Mouse (Mus musculus) heart, embryonic 11.5 days (tissue): Measurements from ENCODE around the gene Chtf18. TPM values are rescaled to one million over a fixed set of nuclear protein-coding genes. Genes with fewer than 3 reads are reported as not detected.
A peak's percentile ranks its signal among the peaks of the same experiment; 100 is the strongest.

ENCODE experiments used
- ATAC-seq: fragments of 200-750 bp; cut with Nextera tagmentation; replicated peaks from 2 replicates; pipeline ENCODE4 v1.8.0; 2017; ENCODE audit warnings: moderate library complexity; ENCODE audit not compliant: insufficient number of reproducible peaks, low FRiP score, low TSS enrichment
- H3K27ac ChIP-seq: fragments of 300-500 bp; sonication (generic); 2 replicates; pipeline ENCODE4 v1.5.1; 2014; ENCODE audit warnings: mild to moderate bottlenecking, low read depth, low read length
- H3K27me3 ChIP-seq: fragments of 300-500 bp; sonication (generic); 2 replicates; pipeline ENCODE4 v1.6.1; 2014; ENCODE audit warnings: mild to moderate bottlenecking, low read length, mixed read lengths; ENCODE audit not compliant: control insufficient read depth, insufficient read depth
- H3K36me3 ChIP-seq: fragments of 300-500 bp; sonication (generic); 2 replicates; pipeline ENCODE4 v1.6.1; 2014; ENCODE audit warnings: mild to moderate bottlenecking, low read length, moderate library complexity, mixed read lengths; ENCODE audit not compliant: control insufficient read depth, insufficient read depth
- H3K4me1 ChIP-seq: fragments of 300-500 bp; sonication (generic); 2 replicates; pipeline ENCODE4 v1.6.1; 2014; ENCODE audit warnings: low read length; ENCODE audit not compliant: control insufficient read depth, insufficient read depth
- H3K4me2 ChIP-seq: fragments of 300-500 bp; sonication (generic); 2 replicates; pipeline ENCODE4 v1.6.1; 2014; ENCODE audit warnings: mild to moderate bottlenecking, moderate library complexity
- H3K4me3 ChIP-seq: fragments of 300-500 bp; sonication (generic); 2 replicates; pipeline ENCODE4 v1.5.1; 2014; ENCODE audit warnings: low read depth, low read length
- H3K9ac ChIP-seq: fragments of 300-500 bp; sonication (generic); 2 replicates; pipeline ENCODE4 v1.6.1; 2014; ENCODE audit warnings: mild to moderate bottlenecking, low read depth, low read length, moderate library complexity
- H3K9me3 ChIP-seq: fragments of 300-500 bp; sonication (generic); replicated peaks from 2 replicates; pipeline ENCODE4 v1.6.1; 2016; ENCODE audit warnings: low read length; ENCODE audit not compliant: control insufficient read depth
- WGBS: fragments of 180-500 bp; shearing (Covaris S2); extraction: QIAGEN DNeasy Blood & Tissue Kit; methylation state at CpG from one replicate; pipeline ENCODE4 v1.1.7; 2014; ENCODE audit not compliant: insufficient replicate concordance; 5-methylcytosine and 5-hydroxymethylcytosine counted together
- polyA plus RNA-seq: library from polyadenylated mRNA; unstranded; fragments of >200 nt; fragmentation: Nextera tagmentation; extraction: Ambion mirVana; gene quantifications from 2 replicates; pipeline ENCODE4 v1.2.1, GENCODE M21; 2014

Gene Chtf18
- polyA plus RNA-seq, 1 experiment from 2014 or later = 12.6 TPM

- Histone ChIP-seq H3K27me3 (no peaks in the 10 kb centered on the region), H3K4me1 (peaks cover 4% of the 10 kb centered on the region; the same call in 1 of the 2 replicates), H3K4me3 (no peak overlapping the region), H3K27ac (no peak overlapping the region), H3K36me3 (no peaks in the 10 kb centered on the region), H3K4me2 (no peak overlapping the region), H3K9me3 (no peaks in the 10 kb centered on the region), H3K9ac (no peak overlapping the region)
- 57% methylated on average over 3 of the region's 3 CpGs for WGBS
- no peak for ATAC-seq
Measured at GRCm38 (mm10) chr17:25757691-25758090, 30.5 kb upstream of the Chtf18 start.

- Histone ChIP-seq H3K36me3 (no peaks in the 10 kb centered on the region), H3K4me3 (no peak overlapping the region), H3K27me3 (no peaks in the 10 kb centered on the region), H3K27ac (no peak overlapping the region), H3K4me2 (no peak overlapping the region), H3K4me1 (peaks cover 5% of the 10 kb centered on the region), H3K9me3 (no peaks in the 10 kb centered on the region), H3K9ac (no peak overlapping the region)
- 61% methylated on average over 9 of the region's 9 CpGs for WGBS
- no peak; the same call in 1 of the 2 replicates for ATAC-seq
Measured at GRCm38 (mm10) chr17:25756378-25757242, 29.4 kb upstream of the Chtf18 start.

- Histone ChIP-seq H3K4me2 (no peak overlapping the region), H3K4me3 (no peak overlapping the region), H3K9me3 (no peaks in the 10 kb centered on the region), H3K27me3 (no peaks in the 10 kb centered on the region), H3K4me1 (peaks cover 10% of the 10 kb centered on the region), H3K36me3 (no peaks in the 10 kb centered on the region), H3K27ac (no peak overlapping the region), H3K9ac (no peak overlapping the region)
- 0 out of 2 replicates have a peak, but pooled peaks have one; percentile 27 for ATAC-seq
- WGBS = 28% methylated on average over 4 of the region's 4 CpGs
Measured at GRCm38 (mm10) chr17:25755627-25756377, 28.6 kb upstream of the Chtf18 start.

GRCm38 (mm10) chr17:25755086-25755485 lies 27.9 kb upstream of the Chtf18 start:
- Histone ChIP-seq H3K9me3 (no peaks in the 10 kb centered on the region), H3K4me3 (no peak overlapping the region), H3K9ac (no peak overlapping the region), H3K36me3 (no peaks in the 10 kb centered on the region), H3K27ac (no peak overlapping the region), H3K4me2 (no peak overlapping the region), H3K4me1 (peaks cover 10% of the 10 kb centered on the region), H3K27me3 (no peaks in the 10 kb centered on the region)
- 76% methylated on average over 4 of the region's 4 CpGs for WGBS
- no peak for ATAC-seq

GRCm38 (mm10) chr17:25754241-25754640 lies 27.0 kb upstream of the Chtf18 start, which contains the start of gene Msln:
TSS of gene Msln (minus strand) at chr17:25754378.
- ATAC-seq = no peak
- Histone ChIP-seq H3K9me3 (no peaks in the 10 kb centered on the region), H3K4me2 (no peak within 1 kb of the TSS), H3K27ac (no peak within 1 kb of the TSS), H3K27me3 (no peaks in the 10 kb centered on the region), H3K4me1 (peaks cover 10% of the 10 kb centered on the region), H3K36me3 (no peaks in the 10 kb centered on the region), H3K4me3 (no peak within 1 kb of the TSS), H3K9ac (no peak within 1 kb of the TSS)
- WGBS = 83% methylated on average over 9 of the region's 9 CpGs

- Histone ChIP-seq H3K27ac (no peak overlapping the region), H3K4me3 (no peak overlapping the region), H3K4me1 (peaks cover 10% of the 10 kb centered on the region), H3K27me3 (no peaks in the 10 kb centered on the region), H3K9ac (0 out of 2 replicates have a peak overlapping the region, but pooled peaks have one; percentile 24), H3K9me3 (no peaks in the 10 kb centered on the region), H3K4me2 (no peak overlapping the region), H3K36me3 (no peaks in the 10 kb centered on the region)
- WGBS = 53% methylated on average over 5 of the region's 5 CpGs
- ATAC-seq = no peak
Measured at GRCm38 (mm10) chr17:25751446-25751845, 24.2 kb upstream of the Chtf18 start.

GRCm38 (mm10) chr17:25749314-25749713 lies 22.1 kb upstream of the Chtf18 start:
- Histone ChIP-seq H3K36me3 (no peaks in the 10 kb centered on the region), H3K4me1 (peaks cover 6% of the 10 kb centered on the region), H3K4me3 (no peak overlapping the region), H3K27me3 (no peaks in the 10 kb centered on the region), H3K4me2 (no peak overlapping the region), H3K9ac (no peak overlapping the region), H3K27ac (no peak overlapping the region), H3K9me3 (no peaks in the 10 kb centered on the region)
- 81% methylated on average over 6 of the region's 6 CpGs for WGBS
- no peak for ATAC-seq

- H3K27me3 ChIP-seq = peaks cover 3% of the 10 kb centered on the region; the same call in 1 of the 2 replicates
- no peaks in the 10 kb centered on the region for H3K36me3 ChIP-seq
- WGBS = 82% methylated on average over 4 of the region's 4 CpGs
- H3K9ac ChIP-seq = no peak overlapping the region
- no peak overlapping the region for H3K27ac ChIP-seq
- H3K9me3 ChIP-seq = no peaks in the 10 kb centered on the region
- no peak overlapping the region for H3K4me3 ChIP-seq
- no peak overlapping the region for H3K4me2 ChIP-seq
- H3K4me1 ChIP-seq = peaks cover 6% of the 10 kb centered on the region
- no peak for ATAC-seq
Measured at GRCm38 (mm10) chr17:25748238-25748637, 21.0 kb upstream of the Chtf18 start.
